Mouse (Mus musculus) CH12F3 (cell line): ENCODE measurements around the gene Dlgap1.

ENCODE experiments used
- in situ Hi-C: fragments of 300-500 bp; cut with MboI; formaldehyde crosslinking; loops from 2 replicates; pipeline ENCODE4 v1.14.3; 2020; ENCODE audit warnings: low sequenced_read_pairs

The Dlgap1 gene

DNA sequence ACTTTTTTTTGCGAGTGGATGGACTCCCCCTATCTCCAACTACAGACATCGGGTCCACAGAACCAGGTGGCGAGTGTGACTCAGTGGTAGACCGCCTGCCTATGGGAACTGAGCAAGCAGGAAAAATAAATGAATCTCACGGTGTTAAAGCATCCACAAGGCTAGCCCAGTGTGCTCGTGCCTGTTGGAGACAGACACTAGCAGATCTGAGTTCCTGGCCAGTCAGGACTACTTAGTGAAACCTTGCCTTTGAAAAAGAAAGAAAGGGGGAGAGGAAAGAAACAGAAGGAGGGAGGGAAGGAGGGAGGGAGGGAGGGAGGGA, 738.9 kb downstream of the Dlgap1 start:
- in situ Hi-C loops: no loop called here

DNA sequence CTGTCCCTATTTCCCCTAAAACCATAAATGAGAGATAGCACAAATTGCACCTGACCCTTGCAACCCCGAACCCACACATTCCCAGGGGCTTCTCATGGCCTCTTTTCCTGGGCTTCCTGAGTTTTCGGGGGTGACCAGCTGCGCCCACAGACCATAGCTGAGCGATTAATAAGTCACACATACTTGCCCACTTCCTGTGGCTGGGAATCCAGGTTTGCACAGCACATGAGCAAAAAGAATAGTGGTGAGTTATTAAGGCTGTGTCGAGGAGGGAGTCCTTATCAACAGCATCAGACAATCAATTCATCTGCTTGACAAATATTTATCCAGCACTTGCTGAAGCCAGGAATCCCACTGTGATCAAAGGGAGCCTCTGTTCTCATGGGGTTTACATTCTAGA, 740.7 kb downstream of the Dlgap1 start:
- in situ Hi-C loops: no loop called here

- in situ Hi-C loops: no loop called here
These were observed 744.6 kb downstream of the Dlgap1 start for GRCm38 (mm10) chr17:70713470-70713869.

GRCm38 (mm10) chr17:70719684-70720324, 750.9 kb downstream of the Dlgap1 start:
- in situ Hi-C loops: no loop called here

DNA sequence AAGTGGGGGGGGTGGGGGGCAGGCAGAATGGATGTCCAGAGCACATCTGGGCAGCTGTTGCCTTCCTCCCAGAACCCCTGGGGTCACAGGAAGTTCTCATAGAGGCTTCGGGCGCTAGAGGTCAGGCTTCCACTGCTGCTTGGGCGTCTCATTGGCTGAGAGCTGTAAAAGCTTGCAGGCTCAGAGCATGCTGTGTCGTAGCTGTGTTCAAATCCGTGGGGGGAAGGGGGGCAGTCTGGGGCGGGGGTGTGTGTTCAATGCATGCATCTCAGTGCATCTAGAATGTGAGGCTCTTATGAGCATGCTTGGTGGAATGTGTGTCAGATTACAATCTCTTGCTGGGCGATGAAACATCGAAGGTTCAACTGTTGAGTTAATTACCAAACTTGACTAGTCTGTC, 751.9 kb downstream of the Dlgap1 start:
- in situ Hi-C loops: no loop called here

DNA sequence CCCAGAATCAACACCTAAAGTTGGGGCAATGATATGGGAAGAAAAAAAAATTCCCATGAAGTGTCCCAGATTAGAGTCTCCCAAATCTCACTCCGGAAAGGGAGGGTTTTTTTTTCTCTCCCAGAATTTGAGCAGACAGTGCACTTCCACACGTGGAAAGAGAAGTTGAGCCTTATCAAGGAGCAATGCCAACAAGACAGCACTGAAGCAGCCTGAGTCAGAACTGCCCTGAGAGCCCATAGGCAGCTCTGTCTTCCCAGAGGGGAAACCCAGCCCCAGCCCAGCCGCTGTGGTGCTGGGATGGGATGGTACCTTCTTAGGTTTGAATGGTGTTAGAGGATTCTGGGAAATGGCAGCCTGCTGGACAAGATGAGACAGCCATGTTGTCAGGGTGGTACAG, 753.3 kb downstream of the Dlgap1 start:
- in situ Hi-C loops: no loop called here

DNA sequence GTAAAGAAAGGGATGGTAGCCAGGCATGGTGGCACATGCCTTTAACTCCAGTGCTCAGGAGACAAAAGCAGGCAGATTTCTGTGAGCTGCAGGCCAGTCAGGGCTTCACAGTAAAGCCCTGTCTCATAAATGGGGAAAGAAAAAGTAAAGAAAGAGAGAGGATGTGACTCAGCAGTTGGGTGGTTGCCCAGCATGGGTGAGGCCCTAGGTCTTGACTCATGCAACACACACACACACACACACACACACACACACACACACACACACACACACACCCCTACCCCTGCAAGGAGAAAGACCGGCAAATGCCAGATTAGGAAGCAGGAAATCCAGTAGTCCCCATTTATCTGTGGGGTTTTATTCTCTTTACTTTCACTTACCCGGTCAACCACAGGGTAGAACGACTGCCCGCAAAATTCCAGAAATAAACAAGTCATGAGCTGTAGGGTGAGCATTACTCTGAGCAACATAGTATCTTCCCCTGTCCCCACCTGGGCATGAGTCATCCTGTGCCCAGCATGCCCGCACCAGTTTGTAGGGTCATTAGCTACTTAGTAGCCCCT, 759.9 kb downstream of the Dlgap1 start:
- in situ Hi-C loops: loop anchor here (25.0 kb wide), 1 partner anchor 234 kb away; no protein-coding TSS in a partner anchor

- in situ Hi-C loops: loop anchor here (25.0 kb wide), 1 partner anchor 228 kb away; no protein-coding TSS in a partner anchor
These were observed 765.9 kb downstream of the Dlgap1 start for GRCm38 (mm10) chr17:70734728-70735127.

- in situ Hi-C loops: loop anchor here (25.0 kb wide), 1 partner anchor 227 kb away; no protein-coding TSS in a partner anchor
These were observed 766.5 kb downstream of the Dlgap1 start for GRCm38 (mm10) chr17:70735396-70735795.

DNA sequence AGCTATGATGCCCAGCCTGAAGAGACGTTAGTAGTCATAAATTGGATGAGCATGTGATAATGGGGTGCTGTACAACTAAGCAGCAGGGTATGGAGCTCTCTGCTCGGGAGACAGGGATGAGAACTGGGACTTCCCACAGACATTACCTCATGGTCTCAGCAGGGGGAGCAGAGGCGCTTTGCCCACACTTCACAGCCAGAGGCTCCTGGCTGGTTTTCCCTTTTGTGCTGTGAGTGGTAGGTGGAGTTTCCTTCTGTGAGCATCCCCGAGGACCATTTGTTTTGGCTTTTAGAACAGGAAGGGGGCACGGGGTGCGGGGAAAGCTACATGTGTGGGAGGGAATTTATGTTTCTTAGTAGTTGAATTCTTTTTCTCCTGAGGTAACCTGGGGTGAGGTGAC, 768.6 kb downstream of the Dlgap1 start:
- in situ Hi-C loops: loop anchor here (25.0 kb wide), 1 partner anchor 225 kb away; no protein-coding TSS in a partner anchor

- in situ Hi-C loops: loop anchor here (25.0 kb wide), 1 partner anchor 224 kb away; no protein-coding TSS in a partner anchor
These were observed 769.4 kb downstream of the Dlgap1 start for GRCm38 (mm10) chr17:70738168-70738854.

GRCm38 (mm10) chr17:70739346-70739745, 770.5 kb downstream of the Dlgap1 start:
- in situ Hi-C loops: loop anchor here (25.0 kb wide), 1 partner anchor 223 kb away; no protein-coding TSS in a partner anchor

- in situ Hi-C loops: loop anchor here (25.0 kb wide), 1 partner anchor 221 kb away; no protein-coding TSS in a partner anchor
These were observed 772.8 kb downstream of the Dlgap1 start for GRCm38 (mm10) chr17:70741696-70742095.

DNA sequence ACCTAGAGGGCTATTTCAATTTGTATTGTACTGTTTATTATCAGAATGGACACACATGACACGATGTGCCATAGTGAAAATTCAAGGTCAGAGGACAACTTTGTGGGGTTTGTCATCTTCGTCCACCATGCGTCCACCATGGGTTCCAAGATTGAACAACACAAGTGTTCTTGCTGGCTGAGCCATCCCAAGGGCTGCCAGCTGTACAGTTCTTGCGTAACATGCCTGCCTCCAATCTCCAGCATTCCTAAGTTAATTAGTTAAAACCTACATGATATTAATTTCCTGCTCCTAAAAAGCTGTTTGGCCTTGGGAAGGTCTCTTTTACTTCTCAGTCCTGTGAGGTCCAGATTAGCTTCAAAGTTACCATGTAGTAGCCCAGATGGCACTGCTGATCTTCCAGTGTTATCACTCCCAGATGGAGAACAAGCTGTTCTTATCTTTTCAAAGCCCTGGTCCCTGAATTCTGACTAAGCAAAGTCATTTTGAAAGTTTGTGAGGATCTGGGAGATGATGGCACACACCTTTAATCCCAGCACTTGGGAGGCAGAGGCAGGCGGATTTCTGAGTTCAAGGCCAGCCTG, 775.8 kb downstream of the Dlgap1 start:
- in situ Hi-C loops: loop anchor here (25.0 kb wide), 1 partner anchor 218 kb away; no protein-coding TSS in a partner anchor

DNA sequence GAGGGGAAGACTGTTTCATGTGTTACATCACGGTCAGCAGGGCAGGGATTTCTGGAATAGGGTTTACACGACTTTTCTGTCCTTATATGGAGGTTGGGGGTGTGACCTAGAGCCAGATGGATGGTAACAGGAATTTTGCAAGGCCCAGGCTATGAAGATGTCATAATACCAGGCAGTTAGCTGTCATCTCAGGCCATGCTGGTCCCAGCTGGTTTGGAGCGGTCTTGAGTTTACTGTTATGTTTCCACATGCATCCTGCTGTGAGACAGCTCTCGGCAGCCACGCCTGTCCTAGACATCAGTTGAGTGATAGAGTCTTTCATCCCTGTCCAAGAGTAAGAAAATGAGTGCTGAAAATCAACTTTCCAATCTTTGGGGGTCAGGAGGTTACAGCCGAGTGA, 776.5 kb downstream of the Dlgap1 start:
- in situ Hi-C loops: loop anchor here (25.0 kb wide), 1 partner anchor 217 kb away; no protein-coding TSS in a partner anchor

GRCm38 (mm10) chr17:70746379-70747079, 777.7 kb downstream of the Dlgap1 start:
- in situ Hi-C loops: loop anchor here (25.0 kb wide), 1 partner anchor 216 kb away; no protein-coding TSS in a partner anchor

DNA sequence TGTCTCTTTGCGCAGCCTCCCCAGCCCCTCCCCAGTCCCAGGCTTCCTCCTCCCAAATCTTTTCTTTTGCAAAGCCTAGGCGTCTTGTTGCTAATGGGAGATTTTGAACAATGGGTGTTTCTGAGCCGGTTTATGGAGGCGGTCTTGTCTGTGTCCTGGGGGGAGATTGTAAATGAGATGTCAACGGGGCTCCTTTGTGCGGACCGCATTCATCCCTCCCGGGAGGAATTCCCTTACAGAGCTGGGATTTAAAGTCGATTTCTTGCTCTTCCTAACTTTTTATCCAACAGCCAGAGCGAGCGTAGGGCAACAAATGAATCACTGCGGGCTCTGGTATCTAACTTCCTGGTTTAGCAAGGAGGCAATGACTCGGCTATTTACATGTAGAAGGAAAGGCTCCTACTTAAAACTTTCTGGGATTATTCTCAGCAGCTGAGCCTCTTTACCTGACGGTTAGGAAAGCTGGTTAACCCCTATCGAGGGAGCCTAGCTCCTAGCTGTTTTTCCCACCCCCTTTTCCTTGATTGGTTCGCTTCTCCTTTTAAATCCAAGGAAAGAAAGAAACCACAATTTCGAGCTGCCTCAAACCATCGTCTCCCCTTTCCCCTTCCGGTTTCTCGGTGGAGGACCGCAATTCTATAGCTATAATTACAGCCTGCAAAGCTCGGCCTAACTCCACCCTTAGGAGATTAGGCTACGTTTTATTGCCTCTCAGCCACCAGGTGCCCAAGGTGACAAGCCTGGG, 779.0 kb downstream of the Dlgap1 start:
- in situ Hi-C loops: loop anchor here (25.0 kb wide), 1 partner anchor 214 kb away; no protein-coding TSS in a partner anchor

GRCm38 (mm10) chr17:70748476-70748830, 779.6 kb downstream of the Dlgap1 start:
- in situ Hi-C loops: loop anchor here (25.0 kb wide), 1 partner anchor 214 kb away; no protein-coding TSS in a partner anchor

GRCm38 (mm10) chr17:70748964-70749650, 780.2 kb downstream of the Dlgap1 start:
- in situ Hi-C loops: loop anchor here (25.0 kb wide), 1 partner anchor 213 kb away; no protein-coding TSS in a partner anchor
